Mouse (Mus musculus) liver, adult 2 months (tissue): ENCODE measurements around the gene Brca1. TPM values are rescaled to one million over a fixed set of nuclear protein-coding genes. Genes with fewer than 3 reads are reported as not detected.

ENCODE experiments used
- DNase-seq: peaks from one replicate; pipeline ENCODE4 v3.0.0-alpha.2; 2011; ENCODE audit warnings: low read depth, low spot score; ENCODE audit errors: extremely low read depth
- H3K27ac ChIP-seq: fragments of 200-500 bp; replicated peaks from 2 replicates; pipeline ENCODE4 v1.5.1; 2012; ENCODE audit warnings: low read depth, mild to moderate bottlenecking, control low read depth, inconsistent platforms, low read length; ENCODE audit not compliant: insufficient read depth
- H3K27me3 ChIP-seq: fragments of 200-500 bp; 2 replicates; pipeline ENCODE4 v1.6.1; 2012; ENCODE audit warnings: mild to moderate bottlenecking, moderate library complexity, low read length, inconsistent platforms; ENCODE audit not compliant: control insufficient read depth, insufficient read depth
- H3K36me3 ChIP-seq: fragments of 200-500 bp; 2 replicates; pipeline ENCODE4 v1.6.1; 2012; ENCODE audit warnings: low read length, inconsistent platforms; ENCODE audit not compliant: control insufficient read depth, insufficient read depth
- H3K4me1 ChIP-seq: fragments of 200-500 bp; 2 replicates; pipeline ENCODE4 v1.6.1; 2011; ENCODE audit warnings: low read length; ENCODE audit not compliant: control insufficient read depth, insufficient read depth
- H3K4me3 ChIP-seq: fragments of 200-500 bp; 2 replicates; pipeline ENCODE4 v1.5.1; 2011; ENCODE audit warnings: low read depth, mild to moderate bottlenecking, control low read depth, low read length, moderate library complexity; ENCODE audit not compliant: insufficient read depth
- H3K79me2 ChIP-seq: fragments of 200-500 bp; 2 replicates; pipeline ENCODE4 v1.6.1; 2012; ENCODE audit warnings: inconsistent platforms, mild to moderate bottlenecking, low read length, moderate library complexity; ENCODE audit not compliant: control insufficient read depth, insufficient read depth
- H3K9ac ChIP-seq: fragments of 200-500 bp; 2 replicates; pipeline ENCODE4 v1.6.1; 2012; ENCODE audit warnings: low read depth, mild to moderate bottlenecking, control low read depth, inconsistent platforms, low read length
- CTCF ChIP-seq: fragments of 200-500 bp; IDR thresholded peaks from 2 replicates; pipeline ENCODE4 v1.5.1; 2011; ENCODE audit warnings: low read depth, low read length, control low read depth
- POLR2A ChIP-seq: fragments of 200-500 bp; IDR thresholded peaks from 2 replicates; pipeline ENCODE4 v1.6.1; 2011; ENCODE audit warnings: low read length, control low read depth; ENCODE audit not compliant: insufficient read depth; ENCODE audit errors: extremely low read depth
- WGBS: fragments of 180-500 bp; shearing (Covaris S2); methylation state at CpG from one replicate; pipeline ENCODE4 v1.1.7; 2018; 5-methylcytosine and 5-hydroxymethylcytosine counted together
- polyA plus RNA-seq: library from polyadenylated mRNA; depleted of rRNA; stranded (reverse); fragments of >200 nt; gene quantifications from 2 replicates; pipeline ENCODE4 v1.2.3, GENCODE M21; 2012
- total RNA-seq: library from RNA; depleted of rRNA; stranded (reverse); fragments of >200 nt; gene quantifications from 2 replicates; pipeline ENCODE4 v1.2.3, GENCODE M21; 2014

The Brca1 gene
- total and polyA plus RNA-seq, 2 experiments, result 0.18 to 3.3 TPM

- Histone ChIP-seq H3K4me1 (no peaks in the 10 kb centered on the region), H3K27me3 (no peaks in the 10 kb centered on the region)
- 72% methylated on average over 7 of the region's 7 CpGs for WGBS
These were observed 79.4 kb downstream of the Brca1 start for GRCm38 (mm10) chr11:101472336-101472735.

GRCm38 (mm10) chr11:101471926-101472325 is 79.8 kb downstream of the Brca1 start:
- H3K4me3 ChIP-seq, result no peak overlapping the region
- H3K4me1 ChIP-seq, result peaks cover 1% of the 10 kb centered on the region; the same call in 1 of the 2 replicates
- H3K79me2 ChIP-seq, result no peaks in the 10 kb centered on the region
- no peaks in the 10 kb centered on the region for H3K36me3 ChIP-seq
- WGBS, result 89% methylated on average over 3 of the region's 3 CpGs
- DNase-seq, result no peak
- H3K9ac ChIP-seq, result no peak overlapping the region
- H3K27me3 ChIP-seq, result no peaks in the 10 kb centered on the region
- TF ChIP-seq CTCF (no peak), POLR2A (no peak)
- no peak overlapping the region for H3K27ac ChIP-seq

More at GRCm38 (mm10) chr11:101472336-101472735, 79.4 kb downstream of the Brca1 start:
- no peaks in the 10 kb centered on the region for H3K79me2 ChIP-seq
- no peak overlapping the region for H3K27ac ChIP-seq
- no peak for TF ChIP-seq POLR2A
- H3K36me3 ChIP-seq, result no peaks in the 10 kb centered on the region
- H3K4me3 ChIP-seq, result no peak overlapping the region
- no peak overlapping the region for H3K9ac ChIP-seq
- no peak for DNase-seq

DNA sequence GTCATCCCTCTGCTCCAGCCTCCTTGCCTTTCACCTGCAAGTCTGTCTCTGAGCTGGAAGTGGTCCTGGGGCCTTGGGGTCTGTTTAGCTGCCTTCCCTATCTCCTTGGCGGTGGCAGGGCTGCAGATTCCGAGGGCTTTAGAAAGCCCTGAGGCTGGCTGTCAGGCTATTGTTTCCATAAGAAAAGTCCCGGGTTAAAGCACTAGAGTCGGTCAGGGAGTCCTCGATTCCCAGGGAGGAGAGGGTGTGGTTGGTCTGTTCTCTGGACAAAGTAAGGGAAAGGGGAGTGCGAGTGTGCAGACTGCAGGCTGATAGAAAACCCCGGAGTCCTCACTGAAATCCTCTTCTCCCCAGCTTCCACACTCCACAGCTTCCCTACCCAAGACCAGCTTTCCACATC is 81.5 kb downstream of the Brca1 start:
- Histone ChIP-seq H3K79me2 (no peaks in the 10 kb centered on the region), H3K4me3 (no peak overlapping the region), H3K27ac (no peak overlapping the region), H3K9ac (no peak overlapping the region), H3K36me3 (no peaks in the 10 kb centered on the region), H3K27me3 (no peaks in the 10 kb centered on the region), H3K4me1 (peaks cover 1% of the 10 kb centered on the region; the same call in 1 of the 2 replicates)
- 78% methylated on average over 7 of the region's 7 CpGs for WGBS
- TF ChIP-seq CTCF (no peak), POLR2A (no peak)
- no peak for DNase-seq

DNA sequence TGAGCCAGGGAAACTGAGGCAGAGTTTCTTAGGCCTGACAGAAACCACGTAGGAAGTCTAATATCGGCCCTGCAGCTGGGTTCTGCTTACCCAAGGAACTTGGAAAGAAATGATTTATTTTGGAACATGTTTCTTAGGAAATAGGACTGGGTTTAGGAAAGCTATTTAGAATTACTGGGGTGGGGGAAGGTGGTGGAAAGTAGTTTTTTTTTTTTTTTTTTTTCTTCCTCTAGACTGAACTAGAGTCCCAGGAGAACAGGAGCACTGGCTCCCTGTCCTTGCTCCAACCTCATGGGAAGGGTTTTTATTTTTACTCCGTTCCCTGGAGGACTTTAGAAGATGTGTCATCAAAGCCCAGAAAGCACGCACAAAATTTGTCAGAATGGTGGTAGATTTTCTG is 82.6 kb downstream of the Brca1 start:
- H3K4me3 ChIP-seq, result no peak overlapping the region
- H3K27me3 ChIP-seq, result no peaks in the 10 kb centered on the region

GRCm38 (mm10) chr11:101468731-101469130 is 83.0 kb downstream of the Brca1 start:
- Histone ChIP-seq H3K27ac (no peak overlapping the region), H3K4me3 (no peak overlapping the region), H3K79me2 (no peaks in the 10 kb centered on the region), H3K27me3 (no peaks in the 10 kb centered on the region), H3K36me3 (no peaks in the 10 kb centered on the region), H3K4me1 (peaks cover 1% of the 10 kb centered on the region; the same call in 1 of the 2 replicates), H3K9ac (no peak overlapping the region; the same call in 1 of the 2 replicates)
- 21% methylated on average over 13 of the region's 13 CpGs for WGBS
- no peak for DNase-seq
- no peak for TF ChIP-seq POLR2A
- no peak for TF ChIP-seq CTCF

More for the DNA sequence above, 82.6 kb downstream of the Brca1 start:
- H3K79me2 ChIP-seq, result no peaks in the 10 kb centered on the region
- no peak overlapping the region for H3K9ac ChIP-seq
- no peaks in the 10 kb centered on the region for H3K36me3 ChIP-seq
- H3K27ac ChIP-seq, result no peak overlapping the region
- H3K4me1 ChIP-seq, result peaks cover 1% of the 10 kb centered on the region; the same call in 1 of the 2 replicates
- TF ChIP-seq POLR2A, result no peak
- no peak for TF ChIP-seq CTCF
- no peak for DNase-seq
- WGBS, result 88% methylated on average over 4 of the region's 4 CpGs

- H3K27ac ChIP-seq, result no peak overlapping the region
- DNase-seq, result no peak
- peak overlapping the region; percentile 83 for H3K9ac ChIP-seq
- no peaks in the 10 kb centered on the region for H3K36me3 ChIP-seq
- TF ChIP-seq CTCF (no peak), POLR2A (no peak)
- H3K4me1 ChIP-seq, result peaks cover 1% of the 10 kb centered on the region; the same call in 1 of the 2 replicates
- H3K27me3 ChIP-seq, result no peaks in the 10 kb centered on the region
- peak overlapping the region; percentile 66 for H3K4me3 ChIP-seq
- H3K79me2 ChIP-seq, result no peaks in the 10 kb centered on the region
- 1% methylated on average over 23 of the region's 31 CpGs for WGBS
These were observed 83.5 kb downstream of the Brca1 start for GRCm38 (mm10) chr11:101468263-101468688.
